Mouse (Mus musculus) embryonic fibroblast, embryonic 13.5 days (primary cell): ENCODE measurements around the gene Cdk10. TPM values are rescaled to one million over a fixed set of nuclear protein-coding genes. Genes with fewer than 3 reads are reported as not detected.

Experiments used
- H3K27ac ChIP-seq: 2 replicates; pipeline ENCODE4 v1.5.1; 2012; ENCODE audit warnings: low read length, control low read depth, inconsistent platforms; ENCODE audit not compliant: insufficient read depth
- H3K4me1 ChIP-seq: 2 replicates; pipeline ENCODE4 v1.6.1; 2011; ENCODE audit warnings: low read length; ENCODE audit not compliant: control insufficient read depth, insufficient read depth
- H3K4me3 ChIP-seq: 2 replicates; pipeline ENCODE4 v1.5.1; 2011; ENCODE audit warnings: mild to moderate bottlenecking, control low read depth, low read length; ENCODE audit not compliant: insufficient read depth
- CTCF ChIP-seq: IDR thresholded peaks from 2 replicates; pipeline ENCODE4 v1.5.1; 2011; ENCODE audit warnings: mild to moderate bottlenecking, control low read depth, low read length, moderate library complexity, borderline replicate concordance; ENCODE audit not compliant: insufficient read depth
- POLR2A ChIP-seq: IDR thresholded peaks from 2 replicates; pipeline ENCODE4 v1.6.1; 2011; ENCODE audit warnings: low read depth, mild to moderate bottlenecking, control low read depth, low read length, moderate library complexity
- polyA plus RNA-seq: library from polyadenylated mRNA; stranded (reverse); fragments of >200 nt; gene quantifications from 2 replicates; pipeline ENCODE4 v1.2.4, GENCODE M21; 2011; ENCODE audit warnings: low read depth; ENCODE audit not compliant: missing spikeins, insufficient read length

The Cdk10 gene
- polyA plus RNA-seq, 1 experiment, result 36.4 TPM

DNA sequence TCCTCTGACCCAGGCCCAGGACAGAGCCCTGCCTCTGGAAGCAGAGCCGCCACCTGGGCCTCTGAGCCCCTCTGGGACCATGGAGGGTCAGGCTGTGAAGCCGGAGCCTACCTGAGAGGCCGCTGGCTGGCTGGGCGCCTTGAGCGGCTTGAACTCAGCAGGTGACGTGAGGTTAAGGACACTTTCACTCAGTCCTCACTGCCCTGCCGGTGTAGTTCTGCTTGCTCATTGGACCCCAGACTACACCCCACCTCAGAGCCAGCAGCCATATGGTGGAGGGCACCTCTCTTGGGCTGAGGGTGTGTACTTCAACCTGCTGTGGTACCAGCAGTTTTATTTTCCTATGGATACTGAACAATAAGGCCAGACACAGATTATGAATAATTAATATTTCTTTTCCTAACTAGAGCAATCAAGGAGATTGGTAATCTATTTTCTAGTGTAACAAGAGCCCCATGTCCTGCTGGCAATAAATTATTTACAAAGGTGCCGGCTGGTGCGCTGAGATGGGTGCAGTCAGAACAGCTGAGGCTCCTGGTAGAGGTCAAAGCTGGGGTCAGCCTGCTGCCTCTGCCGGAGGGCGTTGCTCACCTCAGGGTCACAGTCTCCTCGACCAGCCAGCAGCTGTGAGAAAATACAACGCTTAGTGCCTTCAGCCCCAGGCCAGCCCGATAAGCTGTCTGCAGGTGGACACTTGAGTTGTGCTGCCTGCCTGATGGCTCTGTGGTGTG lies 43.4 kb downstream of the Cdk10 start:
- Histone ChIP-seq H3K4me3 (no peak overlapping the region), H3K4me1 (no peaks in the 10 kb centered on the region), H3K27ac (no peak overlapping the region)
- TF ChIP-seq POLR2A (no peak), CTCF (no peak)

DNA sequence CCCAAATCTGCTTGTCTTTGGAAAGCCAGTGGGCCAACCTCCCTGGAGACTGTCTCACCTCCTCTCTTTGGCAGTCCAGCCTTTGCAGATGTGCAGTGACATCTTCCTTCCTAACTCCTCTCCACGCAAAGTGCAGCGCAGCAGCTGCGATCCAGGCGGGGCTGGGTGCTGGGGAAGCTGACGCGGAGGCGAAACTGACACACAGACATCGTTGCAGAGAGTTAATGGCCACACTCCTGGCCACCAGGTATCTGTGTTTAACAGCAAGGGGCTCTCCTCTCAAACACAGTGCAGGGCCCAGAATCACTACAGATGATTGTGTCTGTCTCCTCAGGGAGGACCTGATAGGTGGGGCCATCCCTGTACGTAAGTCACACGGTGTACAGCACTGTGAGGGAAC lies 46.5 kb downstream of the Cdk10 start:
- Histone ChIP-seq H3K4me1 (no peaks in the 10 kb centered on the region), H3K4me3 (no peak overlapping the region), H3K27ac (no peak overlapping the region)
- TF ChIP-seq POLR2A (no peak), CTCF (no peak)

DNA sequence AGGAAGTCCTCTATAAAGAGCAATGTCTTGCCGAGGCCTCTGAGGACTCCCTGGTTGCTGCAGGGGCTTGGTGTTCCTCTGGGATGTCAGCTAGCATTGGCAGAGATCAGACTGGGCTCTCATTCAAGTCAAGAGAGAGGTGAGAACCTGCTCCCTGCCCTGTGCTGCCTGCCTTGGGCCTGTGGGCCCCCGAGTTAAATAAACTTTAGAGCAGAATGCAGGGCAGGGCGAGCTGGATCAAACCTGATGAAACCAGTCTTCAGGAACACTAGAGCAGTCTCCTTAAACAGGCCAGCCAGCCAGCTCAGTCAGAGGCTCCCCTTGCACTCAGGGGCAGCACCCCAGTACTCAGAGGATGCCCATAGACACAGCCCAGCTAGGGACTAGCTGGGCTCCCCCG lies 47.3 kb downstream of the Cdk10 start:
- H3K4me3 ChIP-seq, result no peak overlapping the region

DNA sequence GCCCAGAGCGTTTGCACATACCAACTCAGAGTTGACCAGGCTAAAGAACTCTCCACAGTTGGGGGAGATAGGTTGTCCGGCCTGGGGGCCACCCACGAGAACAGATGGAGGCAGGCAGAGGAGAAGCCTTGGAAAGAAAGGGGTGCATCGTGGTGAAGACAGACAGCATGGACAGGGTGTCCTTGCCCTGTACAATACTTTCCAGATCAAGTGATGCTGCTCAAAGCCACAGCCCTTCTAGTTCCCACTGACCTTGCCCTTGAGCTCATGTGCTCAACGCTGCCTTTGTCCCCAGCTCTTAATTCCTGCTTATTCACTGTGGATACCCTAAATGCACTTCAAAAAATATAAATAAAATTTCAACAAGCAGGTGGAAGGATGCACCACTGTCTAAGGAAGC lies 49.8 kb downstream of the Cdk10 start:
- TF ChIP-seq CTCF, result no peak
- no peak for TF ChIP-seq POLR2A
- H3K4me3 ChIP-seq, result no peak overlapping the region
- H3K27ac ChIP-seq, result no peak overlapping the region
- peaks cover 2% of the 10 kb centered on the region; the same call in 1 of the 2 replicates for H3K4me1 ChIP-seq

More for the DNA sequence above, 47.3 kb downstream of the Cdk10 start:
- Histone ChIP-seq H3K27ac (no peak overlapping the region), H3K4me1 (no peaks in the 10 kb centered on the region)
- TF ChIP-seq POLR2A (no peak), CTCF (no peak)

DNA sequence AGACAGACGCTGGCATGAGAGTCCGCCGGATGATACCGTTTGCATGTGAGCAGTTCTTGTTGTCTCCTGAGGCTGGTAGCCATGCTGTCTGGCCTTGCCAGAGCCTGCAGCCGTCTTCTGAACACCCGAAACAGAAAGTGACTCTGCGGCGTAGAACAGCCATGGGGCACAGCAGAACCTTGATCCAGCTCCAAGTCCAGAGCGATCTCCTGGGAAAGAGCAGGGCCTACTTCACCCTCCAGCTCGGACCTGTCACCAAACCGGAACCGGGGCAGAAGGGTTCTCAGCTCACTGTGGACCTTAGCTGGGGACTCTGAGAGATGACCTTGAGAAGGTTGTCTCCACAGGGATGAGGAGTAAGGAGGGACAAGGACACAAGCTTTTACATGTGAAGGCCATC lies 50.5 kb downstream of the Cdk10 start:
- TF ChIP-seq POLR2A (no peak), CTCF (no peak)

DNA sequence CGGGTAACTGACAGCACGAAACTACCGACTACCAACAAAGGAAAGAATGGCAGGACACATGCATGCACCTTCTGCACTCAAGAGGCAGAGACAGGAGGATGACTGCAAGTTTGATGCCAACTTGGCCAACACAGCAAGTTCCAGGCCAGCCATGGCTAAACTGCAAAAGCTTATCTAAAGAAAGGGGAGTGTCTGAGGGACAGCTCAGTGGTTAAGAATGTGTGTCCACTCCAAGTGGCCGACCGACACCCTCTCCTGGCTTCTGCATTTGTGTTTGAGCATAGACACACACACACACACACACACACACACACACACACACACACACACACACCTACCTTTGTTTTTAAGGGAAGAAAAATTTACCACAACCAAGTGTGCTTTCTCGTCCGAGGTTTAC lies 53.8 kb downstream of the Cdk10 start:
- Histone ChIP-seq H3K4me1 (peaks cover 2% of the 10 kb centered on the region; the same call in 1 of the 2 replicates), H3K27ac (no peak overlapping the region), H3K4me3 (no peak overlapping the region)
- no peak for TF ChIP-seq POLR2A
- TF ChIP-seq CTCF, result no peak

More for the DNA sequence above, 50.5 kb downstream of the Cdk10 start:
- peaks cover 2% of the 10 kb centered on the region; the same call in 1 of the 2 replicates for H3K4me1 ChIP-seq
- H3K27ac ChIP-seq, result no peak overlapping the region
- H3K4me3 ChIP-seq, result no peak overlapping the region

DNA sequence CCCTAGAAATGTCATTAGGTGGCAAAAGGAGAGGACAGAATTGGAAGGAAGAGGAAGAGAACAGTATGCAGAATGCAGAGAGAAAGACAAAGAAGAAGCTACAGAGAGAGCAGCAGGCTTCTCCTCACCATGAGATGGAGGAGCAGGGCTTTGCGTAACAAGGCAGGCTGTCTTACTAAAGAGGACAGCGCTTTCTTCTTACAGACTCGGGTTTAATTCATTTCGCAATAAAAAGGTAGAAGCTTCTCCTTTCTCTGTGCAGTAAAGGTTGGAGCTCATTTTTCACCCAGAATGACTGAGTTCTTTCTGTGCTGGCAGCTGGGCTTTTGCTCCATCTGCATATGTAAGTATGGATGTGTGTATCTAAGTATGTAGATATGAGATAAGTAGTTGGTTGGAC lies 55.2 kb downstream of the Cdk10 start:
- H3K4me3 ChIP-seq, result no peak overlapping the region
- TF ChIP-seq CTCF (no peak), POLR2A (no peak)
- no peak overlapping the region for H3K27ac ChIP-seq
- H3K4me1 ChIP-seq, result peaks cover 7% of the 10 kb centered on the region

DNA sequence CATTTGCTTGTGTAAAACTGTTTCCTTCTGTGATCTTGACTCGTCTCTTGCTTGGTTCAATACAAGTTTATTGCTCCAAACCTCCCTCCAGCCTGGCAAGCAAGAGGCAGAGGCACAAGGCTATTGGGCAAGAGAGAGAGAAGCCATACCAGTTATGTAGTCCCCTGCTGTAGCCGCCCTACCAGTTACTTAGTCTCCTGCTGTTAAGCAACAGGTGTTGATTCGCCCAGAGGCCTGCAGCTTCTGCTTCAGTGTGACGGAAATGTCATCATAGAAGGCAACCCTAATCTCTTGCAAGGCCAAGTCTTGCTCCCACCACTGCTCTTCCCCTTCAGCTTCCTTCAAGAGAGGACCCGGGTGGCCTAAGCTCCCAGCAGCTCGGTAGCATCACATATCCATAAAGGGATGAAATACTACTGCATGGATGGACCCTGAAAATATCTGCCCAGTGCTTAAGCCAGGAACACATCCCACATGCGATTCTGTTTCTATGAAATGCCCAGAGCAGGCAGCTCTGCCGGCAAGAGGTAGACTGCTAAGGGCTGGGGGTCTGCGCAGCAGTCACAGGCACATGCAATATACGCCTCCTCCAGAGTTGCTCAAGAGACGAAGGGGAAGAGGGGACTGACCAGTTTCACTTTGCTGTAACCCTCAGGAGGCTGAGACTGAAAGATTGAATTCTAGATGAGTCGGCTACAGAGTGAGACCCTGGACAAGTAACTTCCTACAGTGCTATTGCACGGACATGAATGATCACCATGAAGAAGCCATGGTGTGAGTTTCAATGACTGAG lies 55.9 kb downstream of the Cdk10 start:
- no peak overlapping the region for H3K27ac ChIP-seq
- TF ChIP-seq CTCF, result no peak
- TF ChIP-seq POLR2A, result no peak
- H3K4me3 ChIP-seq, result no peak overlapping the region
- H3K4me1 ChIP-seq, result peaks cover 8% of the 10 kb centered on the region

Other genes starting within 250 kb of the Cdk10 start
- gene Ankrd11, start 182.6 kb upstream of the Cdk10 start, polyA plus RNA-seq, result 76.2 and 83.5 TPM in 2 replicates
- 52.4 and 80.7 TPM in 2 replicates for gene Spg7, start 161.9 kb upstream of the Cdk10 start, polyA plus RNA-seq
- gene Rpl13, start 122.5 kb upstream of the Cdk10 start, polyA plus RNA-seq, result 1,585 and 1,789 TPM in 2 replicates
- gene Cpne7, start 107.5 kb upstream of the Cdk10 start, polyA plus RNA-seq, result 0.80 and 0.90 TPM in 2 replicates
- 1.1 TPM in 1 of 2 replicates, not detected in the other for gene Sult5a1, start 66.5 kb upstream of the Cdk10 start, polyA plus RNA-seq
- gene Dpep1, start 38.6 kb upstream of the Cdk10 start, polyA plus RNA-seq, result 13.6 and 14.5 TPM in 2 replicates
- gene Chmp1a, start 12.1 kb upstream of the Cdk10 start, polyA plus RNA-seq, result 68.8 and 76.4 TPM in 2 replicates
- gene Spata33, start 12.0 kb upstream of the Cdk10 start, polyA plus RNA-seq, result 1.4 and 2.9 TPM in 2 replicates
- 1.5 and 2.3 TPM in 2 replicates for gene Spata2l, start 11.4 kb downstream of the Cdk10 start, polyA plus RNA-seq
- 11.0 and 13.2 TPM in 2 replicates for gene Zfp276, start 29.4 kb downstream of the Cdk10 start, polyA plus RNA-seq
- gene Vps9d1, start 29.5 kb downstream of the Cdk10 start, polyA plus RNA-seq, result 10.6 and 14.3 TPM in 2 replicates
- 24.0 and 37.4 TPM in 2 replicates for gene Fanca, start 93.7 kb downstream of the Cdk10 start, polyA plus RNA-seq
- 3.0 and 4.7 TPM in 2 replicates for gene Spire2, start 107.9 kb downstream of the Cdk10 start, polyA plus RNA-seq
- 512 and 557 TPM in 2 replicates for gene Tcf25, start 148.9 kb downstream of the Cdk10 start, polyA plus RNA-seq
- gene Mc1r, start 182.3 kb downstream of the Cdk10 start, polyA plus RNA-seq, result not detected in 2 replicates
- gene Tubb3, start 186.6 kb downstream of the Cdk10 start, polyA plus RNA-seq, result 25.5 and 32.0 TPM in 2 replicates
- 33.5 and 36.4 TPM in 2 replicates for gene Def8, start 198.7 kb downstream of the Cdk10 start, polyA plus RNA-seq